8 mouse cellular contexts compared by ENCODE assay signal in genomic region chr3:54807666-54808217, GRCm38 (mm10). TPM values are rescaled to one million over a fixed set of nuclear protein-coding genes. Genes with fewer than 3 reads are reported as not detected.
DNase-seq lines count a peak whose midpoint lies in the region; ATAC-seq and TF ChIP-seq lines count a peak whose summit lies in the region.

Gene Rfxap (minus strand): TSS chr3:54807791.

- H3K4me3 ChIP-seq in hindbrain, embryonic 10.5 days: peak within 1 kb of the TSS; percentile 88
- peak within 1 kb of the TSS; percentile 77 for H3K4me3 ChIP-seq in lung, postnatal 0 days (ENCODE audit: low read depth, low read length)

- no peaks in the 10 kb centered on the region for H3K27me3 ChIP-seq in hindbrain, embryonic 10.5 days (ENCODE audit: insufficient read depth, poor library complexity, severe bottlenecking)
- no peaks in the 10 kb centered on the region for H3K27me3 ChIP-seq in lung, postnatal 0 days (replicated peaks; ENCODE audit: insufficient read depth, low read length)

- no peak for TF ChIP-seq CTCF in lung, postnatal 0 days (IDR thresholded peaks at IDR 0.05)

- no peak for TF ChIP-seq EP300 in lung, postnatal 0 days (IDR thresholded peaks at IDR 0.05)

- peaks cover 26% of the 10 kb centered on the region for H3K4me1 ChIP-seq in hindbrain, embryonic 10.5 days (replicated peaks)
- 0 out of 2 replicates have a peak, but pooled peaks cover 8% of the 10 kb centered on the region for H3K4me1 ChIP-seq in lung, postnatal 0 days (ENCODE audit: insufficient read depth, low read depth, low read length)

- WGBS in hindbrain, embryonic 10.5 days: under 1% methylated on average over 52 of the region's 52 CpGs
- 1% methylated on average over 49 of the region's 52 CpGs for WGBS in lung, postnatal 0 days

- H3K4me2 ChIP-seq in lung, postnatal 0 days (replicated peaks; ENCODE audit: low read depth, low read length): peak within 1 kb of the TSS; percentile 93

- peak within 1 kb of the TSS; percentile 98 for H3K27ac ChIP-seq in hindbrain, embryonic 10.5 days
- H3K27ac ChIP-seq in lung, postnatal 0 days (ENCODE audit: low read length): peak within 1 kb of the TSS; percentile 89

- DNase-seq in MN1 (ENCODE audit: low spot score): peak; percentile 98
- DNase-seq in cerebellum, adult 9-10 months: peak; percentile 95
- DNase-seq in hindbrain, embryonic 10.5 days (ENCODE audit: low spot score): peak; percentile 98
- DNase-seq in layer of hippocampus, adult 9-11 months: peak; percentile 96
- peak; percentile 99 for DNase-seq in lung, postnatal 0 days (ENCODE audit: low spot score)
- DNase-seq in ovary, postnatal 14 days (ENCODE audit: low spot score): peak; percentile 89
- DNase-seq in thymus, postnatal 14 days: peak; percentile 96

- peak; percentile 88 for ATAC-seq in frontal cortex, adult (ENCODE audit: low TSS enrichment)
- peak; percentile 95 for ATAC-seq in lung, postnatal 0 days

- H3K9me3 ChIP-seq in hindbrain, embryonic 10.5 days: no peaks in the 10 kb centered on the region
- no peaks in the 10 kb centered on the region for H3K9me3 ChIP-seq in lung, postnatal 0 days (ENCODE audit: low read length)

- H3K36me3 ChIP-seq in hindbrain, embryonic 10.5 days: peaks cover 26% of the 10 kb centered on the region
- 0 out of 2 replicates have a peak, but pooled peaks cover 6% of the 10 kb centered on the region for H3K36me3 ChIP-seq in lung, postnatal 0 days (ENCODE audit: insufficient read depth, low read length)

- H3K9ac ChIP-seq in lung, postnatal 0 days (replicated peaks; ENCODE audit: low read depth): peak within 1 kb of the TSS; percentile 32

RNA-seq across cellular contexts. Expression of gene Rfxap, which starts in this region (rescaled TPM):
- polyA plus RNA-seq in hindbrain, embryonic 10.5 days (2016; fragmentation: Nextera tagmentation; extraction: Ambion mirVana): 32.9 and 39.5 TPM in 2 replicates
- 22.4 and 24.9 TPM in 2 replicates for polyA plus RNA-seq in lung, postnatal 0 days (2015; fragmentation: Nextera tagmentation; extraction: Ambion mirVana)

Comparison
In these comparisons a context has a peak if more than half of its experiments do, and no peak if none do; other contexts are left out.
1. Peak in every context shown above with its lines: DNase-seq, ATAC-seq, H3K4me3 ChIP-seq and H3K27ac ChIP-seq.